Mouse (Mus musculus) embryo, embryonic 10 days (tissue): Measurements from ENCODE around the gene Olfr427.
"Not testable (repeated sequence)": the region's sequence is repeated elsewhere in the genome, so short reads cannot be mapped to it uniquely, and the experiment has no call there.

Source experiments
- DNase-seq: peaks from one replicate; pipeline ENCODE4 v3.0.0-alpha.2; 2015; ENCODE audit warnings: low spot score

Gene Olfr427

GRCm38 (mm10) chr1:174096591-174096990 is at the start of gene Olfr427:
Olfr427 (plus strand) TSS chr1:174096891.
- no peak for DNase-seq

DNA sequence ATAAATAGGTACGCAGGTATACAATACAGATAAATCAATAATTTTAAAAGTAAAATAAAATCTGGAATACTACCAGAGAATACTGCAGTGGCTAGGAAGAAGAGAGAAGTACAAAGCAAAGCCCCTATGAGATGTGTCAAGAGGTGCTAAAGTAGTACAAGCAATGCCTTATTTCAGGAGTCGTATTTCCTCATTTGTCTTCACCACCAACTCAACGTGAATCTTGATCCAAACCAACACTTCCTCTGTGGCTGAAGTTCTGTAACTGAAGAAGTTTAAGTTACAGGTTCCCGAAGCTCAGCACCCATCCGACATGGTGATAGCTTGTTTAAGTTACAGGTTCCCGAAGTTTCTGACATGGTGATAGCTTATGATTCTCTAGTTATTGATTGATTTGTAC is 48.5 kb upstream of the Olfr427 start:
- DNase-seq: not testable (repeated sequence)

GRCm38 (mm10) chr1:174048893-174049292 is 47.8 kb upstream of the Olfr427 start, which contains the start of gene Olfr432:
Olfr432 (plus strand) TSS chr1:174049205.
- no peak for DNase-seq

DNA sequence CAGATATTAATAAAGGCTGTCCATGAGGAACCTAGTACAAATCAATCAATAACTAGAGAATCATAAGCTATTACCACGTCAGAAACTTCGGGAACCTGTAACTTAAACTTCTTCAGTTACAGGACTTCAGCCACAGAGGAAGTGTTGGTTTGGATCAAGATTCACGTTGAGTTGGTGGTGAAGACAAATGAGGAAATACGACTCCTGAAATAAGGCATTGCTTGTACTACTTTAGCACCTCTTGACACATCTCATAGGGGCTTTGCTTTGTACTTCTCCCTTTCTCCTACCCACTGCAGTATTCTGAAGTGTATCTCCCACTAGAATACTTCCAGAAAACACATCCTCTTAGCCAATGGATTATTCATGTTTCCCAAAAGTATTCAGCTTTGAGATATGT is 47.3 kb upstream of the Olfr427 start:
- DNase-seq: not testable (repeated sequence)

DNA sequence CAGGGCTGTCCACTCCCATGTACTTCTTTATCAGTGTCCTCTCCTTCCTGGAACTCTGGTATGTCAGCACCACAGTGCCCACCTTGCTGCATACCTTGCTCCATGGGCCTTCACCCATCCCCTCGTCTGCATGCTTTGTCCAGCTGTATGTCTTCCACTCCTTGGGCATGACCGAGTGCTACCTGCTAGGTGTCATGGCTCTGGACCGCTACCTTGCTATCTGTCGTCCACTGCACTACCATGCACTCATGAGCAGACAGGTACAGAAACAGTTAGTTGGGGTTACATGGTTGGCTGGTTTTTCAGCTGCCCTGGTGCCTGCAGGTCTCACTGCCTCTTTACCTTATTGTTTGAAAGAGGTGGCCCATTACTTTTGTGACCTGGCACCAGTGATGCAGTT is 46.2 kb upstream of the Olfr427 start:
- DNase-seq: no peak

- DNase-seq: no peak
Observed at GRCm38 (mm10) chr1:174051515-174051914, 45.2 kb upstream of the Olfr427 start.

DNA sequence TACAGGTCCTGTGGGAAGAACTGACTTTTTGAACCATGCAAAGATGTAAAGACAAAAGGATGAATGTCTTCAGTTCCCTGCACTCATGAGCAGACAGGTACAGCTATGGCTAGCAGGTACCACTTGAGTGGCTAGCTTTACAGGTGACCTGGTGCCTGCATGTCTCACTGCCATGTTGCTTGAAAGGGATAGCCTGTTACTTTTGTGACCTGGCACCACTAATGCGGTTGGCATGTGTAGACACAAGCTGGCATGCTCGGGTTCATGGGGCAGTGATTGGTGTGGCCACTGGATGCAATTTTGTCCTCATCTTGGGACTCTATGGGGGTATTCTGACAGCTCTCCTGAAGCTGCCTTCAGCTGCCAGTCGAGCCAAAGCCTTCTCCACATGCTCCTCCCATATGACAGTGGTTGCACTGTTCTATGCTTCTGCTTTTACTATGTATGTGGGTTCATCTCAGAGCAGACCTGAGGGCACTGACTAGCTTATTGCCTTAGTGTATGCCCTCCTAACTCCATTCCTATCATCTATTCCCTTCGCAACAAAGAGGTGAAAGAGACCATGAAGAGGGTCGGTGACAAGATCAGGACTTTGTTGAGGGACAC is 44.7 kb upstream of the Olfr427 start:
- no peak for DNase-seq

DNA sequence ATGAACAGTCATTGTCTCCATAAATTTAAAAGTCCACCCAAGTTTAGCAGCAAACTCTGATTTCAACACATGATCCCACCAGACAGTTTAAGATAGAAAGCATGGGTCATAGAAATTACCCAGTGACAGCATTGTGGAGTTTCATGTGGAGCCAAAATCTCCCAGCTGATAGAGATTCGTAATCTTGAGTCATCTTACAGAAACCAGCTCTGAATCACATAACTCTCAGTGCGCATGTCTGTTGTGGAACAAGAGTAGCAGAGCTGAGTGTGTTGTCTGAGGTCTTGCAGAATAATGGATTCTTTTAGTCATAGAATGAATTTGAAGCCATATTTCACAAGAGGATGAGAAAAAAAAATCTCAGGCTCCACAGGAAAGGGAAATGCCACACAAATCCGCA is 43.7 kb upstream of the Olfr427 start:
- no peak for DNase-seq

DNA sequence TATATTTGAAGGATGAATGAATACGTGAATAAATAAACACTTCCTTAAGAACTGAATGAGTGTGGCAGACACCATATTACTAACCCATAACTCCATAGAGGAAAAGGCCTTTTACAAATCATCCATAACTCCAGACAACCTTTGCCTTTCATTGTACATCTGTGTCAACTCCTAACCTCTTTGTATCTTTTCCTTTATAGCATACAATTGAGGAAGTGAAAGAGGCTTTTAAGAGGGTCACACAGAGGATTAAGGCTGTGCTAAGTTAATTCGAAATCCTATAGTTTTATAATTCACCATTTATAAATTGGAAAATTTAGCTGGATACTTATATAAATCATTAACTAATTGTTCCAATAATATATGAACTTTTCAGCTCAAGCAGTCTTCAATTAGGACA is 41.4 kb upstream of the Olfr427 start:
- DNase-seq: no peak

GRCm38 (mm10) chr1:174066305-174066704 is 30.4 kb upstream of the Olfr427 start, which contains the start of gene Olfr430:
Olfr430 (plus strand) TSS chr1:174066605.
- no peak for DNase-seq

DNA sequence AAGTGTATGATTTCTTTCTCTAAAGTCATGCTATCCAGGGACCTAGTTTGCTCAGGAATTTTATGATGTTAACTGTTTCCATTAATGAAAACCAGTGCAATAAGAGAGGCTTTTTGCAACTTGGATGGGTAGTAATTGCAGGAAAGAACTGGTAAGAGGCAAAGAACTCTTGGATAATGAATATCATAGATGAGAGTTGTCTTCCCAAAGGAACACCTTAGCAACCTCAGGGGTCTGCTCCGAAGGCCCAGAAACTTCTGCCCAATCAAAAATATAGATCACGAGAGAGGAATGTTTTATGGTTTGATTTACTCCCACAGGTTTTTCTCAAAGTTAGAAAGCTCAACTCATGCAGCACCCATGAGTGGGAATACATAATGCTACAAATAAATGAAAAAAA is 12.7 kb upstream of the Olfr427 start, which contains the start of gene Olfr429:
Olfr429 (plus strand) TSS at position 301 of the 400 bp plus-strand sequence.
- DNase-seq: no peak

- no peak for DNase-seq
Observed at GRCm38 (mm10) chr1:174103735-174104134, 7.0 kb downstream of the Olfr427 start.

- no peak for DNase-seq
Observed at GRCm38 (mm10) chr1:174121062-174121461, 24.4 kb downstream of the Olfr427 start, which contains the start of gene Olfr231. Olfr231 (minus strand) TSS chr1:174121162.

DNA sequence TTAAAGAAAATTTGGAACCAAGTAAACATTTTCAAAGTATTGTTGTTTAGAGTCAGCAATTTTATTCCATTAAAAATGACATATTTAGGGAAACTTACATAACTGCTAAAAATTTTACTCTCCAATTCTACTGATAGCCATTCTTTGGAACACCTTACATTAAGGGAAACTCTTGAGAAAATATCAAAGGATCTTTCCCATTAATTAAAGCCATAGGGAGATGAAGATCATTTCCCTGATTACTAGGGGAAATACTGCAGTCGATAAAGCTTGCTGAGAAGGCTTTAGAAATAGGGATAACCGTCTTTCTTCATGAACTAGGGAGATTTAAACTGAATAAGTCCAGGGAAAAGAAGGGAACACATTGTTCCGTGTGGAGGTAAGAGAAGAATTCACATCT is 34.5 kb downstream of the Olfr427 start, which contains the start of gene Olfr424:
Olfr424 (plus strand) TSS at position 301 of the 400 bp plus-strand sequence.
- DNase-seq: no peak

- DNase-seq: no peak
Observed at GRCm38 (mm10) chr1:174131999-174132398, 35.3 kb downstream of the Olfr427 start.

GRCm38 (mm10) chr1:174141384-174141783 is 44.7 kb downstream of the Olfr427 start:
- no peak for DNase-seq

- no peak for DNase-seq
Observed at GRCm38 (mm10) chr1:174146696-174147095, 50.0 kb downstream of the Olfr427 start.

GRCm38 (mm10) chr1:174149289-174149688 is 52.6 kb downstream of the Olfr427 start:
- peak; percentile 3 for DNase-seq
